Mouse (Mus musculus) liver, adult 2 months (tissue): ENCODE data around the gene Skp1a. TPM values are rescaled to one million over a fixed set of nuclear protein-coding genes. Genes with fewer than 3 reads are reported as not detected.

Source experiments
- DNase-seq: peaks from one replicate; pipeline ENCODE4 v3.0.0-alpha.2; 2011; ENCODE audit warnings: low read depth, low spot score; ENCODE audit errors: extremely low read depth
- H3K27ac ChIP-seq: fragments of 200-500 bp; replicated peaks from 2 replicates; pipeline ENCODE4 v1.5.1; 2012; ENCODE audit warnings: low read depth, mild to moderate bottlenecking, control low read depth, inconsistent platforms, low read length; ENCODE audit not compliant: insufficient read depth
- H3K27me3 ChIP-seq: fragments of 200-500 bp; 2 replicates; pipeline ENCODE4 v1.6.1; 2012; ENCODE audit warnings: mild to moderate bottlenecking, moderate library complexity, low read length, inconsistent platforms; ENCODE audit not compliant: control insufficient read depth, insufficient read depth
- H3K36me3 ChIP-seq: fragments of 200-500 bp; 2 replicates; pipeline ENCODE4 v1.6.1; 2012; ENCODE audit warnings: low read length, inconsistent platforms; ENCODE audit not compliant: control insufficient read depth, insufficient read depth
- H3K4me1 ChIP-seq: fragments of 200-500 bp; 2 replicates; pipeline ENCODE4 v1.6.1; 2011; ENCODE audit warnings: low read length; ENCODE audit not compliant: control insufficient read depth, insufficient read depth
- H3K4me3 ChIP-seq: fragments of 200-500 bp; 2 replicates; pipeline ENCODE4 v1.5.1; 2011; ENCODE audit warnings: low read depth, mild to moderate bottlenecking, control low read depth, low read length, moderate library complexity; ENCODE audit not compliant: insufficient read depth
- H3K79me2 ChIP-seq: fragments of 200-500 bp; 2 replicates; pipeline ENCODE4 v1.6.1; 2012; ENCODE audit warnings: inconsistent platforms, mild to moderate bottlenecking, low read length, moderate library complexity; ENCODE audit not compliant: control insufficient read depth, insufficient read depth
- H3K9ac ChIP-seq: fragments of 200-500 bp; 2 replicates; pipeline ENCODE4 v1.6.1; 2012; ENCODE audit warnings: low read depth, mild to moderate bottlenecking, control low read depth, inconsistent platforms, low read length
- CTCF ChIP-seq: fragments of 200-500 bp; IDR thresholded peaks from 2 replicates; pipeline ENCODE4 v1.5.1; 2011; ENCODE audit warnings: low read depth, low read length, control low read depth
- POLR2A ChIP-seq: fragments of 200-500 bp; IDR thresholded peaks from 2 replicates; pipeline ENCODE4 v1.6.1; 2011; ENCODE audit warnings: low read length, control low read depth; ENCODE audit not compliant: insufficient read depth; ENCODE audit errors: extremely low read depth
- WGBS: fragments of 180-500 bp; shearing (Covaris S2); methylation state at CpG from one replicate; pipeline ENCODE4 v1.1.7; 2018; 5-methylcytosine and 5-hydroxymethylcytosine counted together
- polyA plus RNA-seq: library from polyadenylated mRNA; depleted of rRNA; stranded (reverse); fragments of >200 nt; gene quantifications from 2 replicates; pipeline ENCODE4 v1.2.3, GENCODE M21; 2012
- total RNA-seq: library from RNA; depleted of rRNA; stranded (reverse); fragments of >200 nt; gene quantifications from 2 replicates; pipeline ENCODE4 v1.2.3, GENCODE M21; 2014

Skp1a gene
- total and polyA plus RNA-seq, 2 experiments = 26.0 to 318 TPM

- 75% methylated on average over 11 of the region's 11 CpGs for WGBS
- DNase-seq = no peak
- TF ChIP-seq CTCF (no peak), POLR2A (no peak)
- Histone ChIP-seq H3K79me2 (no peaks in the 10 kb centered on the region), H3K36me3 (no peaks in the 10 kb centered on the region), H3K9ac (no peak overlapping the region), H3K4me1 (0 out of 2 replicates have a peak, but pooled peaks cover 1% of the 10 kb centered on the region), H3K27ac (no peak overlapping the region), H3K4me3 (no peak overlapping the region), H3K27me3 (no peaks in the 10 kb centered on the region)
These were observed 41.6 kb downstream of the Skp1a start for GRCm38 (mm10) chr11:52273183-52273941.

GRCm38 (mm10) chr11:52273942-52274330 lies 42.1 kb downstream of the Skp1a start:
- no peaks in the 10 kb centered on the region for H3K27me3 ChIP-seq
- H3K4me3 ChIP-seq = no peak overlapping the region
- H3K4me1 ChIP-seq = no peaks in the 10 kb centered on the region
- WGBS = 75% methylated on average over 4 of the region's 4 CpGs
- no peak overlapping the region for H3K9ac ChIP-seq
- no peak overlapping the region for H3K27ac ChIP-seq
- DNase-seq = no peak
- TF ChIP-seq POLR2A = no peak
- TF ChIP-seq CTCF = no peak
- no peaks in the 10 kb centered on the region for H3K36me3 ChIP-seq
- H3K79me2 ChIP-seq = no peaks in the 10 kb centered on the region

DNA sequence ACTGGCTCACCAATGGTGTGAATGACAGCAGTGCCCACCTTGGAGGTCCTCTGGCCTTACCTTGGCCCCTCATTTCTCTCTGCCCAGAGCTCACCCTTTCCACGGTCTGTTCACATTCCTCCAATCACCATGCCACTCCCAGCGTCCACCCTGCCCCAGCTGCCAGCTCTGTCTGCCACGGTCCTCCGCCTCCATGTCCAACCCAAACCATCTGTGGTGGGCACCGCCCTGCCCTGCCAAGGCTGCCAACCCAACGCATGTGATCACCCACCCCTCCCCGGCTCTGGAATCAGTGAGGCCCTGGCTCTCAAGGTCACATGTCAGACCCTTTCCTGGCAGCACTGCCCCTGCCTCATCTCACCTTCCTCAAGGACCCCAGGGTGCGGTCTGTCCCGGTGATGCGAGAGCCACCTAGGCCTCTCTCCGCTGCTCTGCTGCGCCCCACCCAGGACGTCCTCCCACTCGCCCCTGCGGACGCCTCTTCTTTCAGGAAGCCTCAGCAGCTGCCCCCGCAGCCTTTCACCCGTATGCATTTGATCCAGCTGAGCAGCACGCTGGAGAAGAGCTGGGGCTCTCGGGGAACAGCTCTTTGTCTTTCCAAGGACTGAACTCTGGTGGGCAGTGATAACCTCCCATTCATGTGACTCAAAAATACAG lies 42.8 kb downstream of the Skp1a start:
- Histone ChIP-seq H3K4me1 (no peaks in the 10 kb centered on the region), H3K4me3 (no peak overlapping the region), H3K9ac (no peak overlapping the region), H3K27ac (no peak overlapping the region), H3K27me3 (no peaks in the 10 kb centered on the region), H3K36me3 (no peaks in the 10 kb centered on the region), H3K79me2 (no peaks in the 10 kb centered on the region)
- no peak for TF ChIP-seq CTCF
- no peak for TF ChIP-seq POLR2A
- WGBS = 93% methylated on average over 20 of the region's 20 CpGs
- DNase-seq = no peak

DNA sequence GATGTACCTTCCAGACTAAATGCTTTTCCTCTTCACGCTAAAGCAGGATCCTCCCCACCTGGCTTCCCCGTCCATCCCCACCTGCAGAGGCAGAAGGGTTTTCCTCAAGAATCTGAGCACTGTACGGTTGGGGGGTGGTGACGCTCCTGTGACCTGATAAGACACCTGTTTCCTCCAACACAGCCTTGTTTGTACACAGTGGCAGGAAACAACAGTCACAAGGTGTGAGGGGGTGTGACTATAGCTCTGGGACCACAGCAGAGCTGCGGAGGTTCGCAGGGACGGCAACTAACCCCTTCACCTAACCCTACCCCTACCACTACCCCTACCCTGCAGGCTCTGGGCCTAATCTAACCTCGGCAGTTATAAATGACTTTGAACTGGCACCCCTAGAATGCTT lies 43.6 kb downstream of the Skp1a start:
- no peaks in the 10 kb centered on the region for H3K4me1 ChIP-seq
- no peaks in the 10 kb centered on the region for H3K36me3 ChIP-seq
- H3K27ac ChIP-seq = no peak overlapping the region
- no peak overlapping the region for H3K4me3 ChIP-seq
- WGBS = 92% methylated on average over 8 of the region's 8 CpGs
- H3K27me3 ChIP-seq = no peaks in the 10 kb centered on the region
- no peak overlapping the region for H3K9ac ChIP-seq
- DNase-seq = no peak
- TF ChIP-seq CTCF (no peak), POLR2A (no peak)
- no peaks in the 10 kb centered on the region for H3K79me2 ChIP-seq

GRCm38 (mm10) chr11:52275774-52276555 lies 44.2 kb downstream of the Skp1a start:
- Histone ChIP-seq H3K27ac (no peak overlapping the region), H3K9ac (no peak overlapping the region), H3K79me2 (no peaks in the 10 kb centered on the region), H3K4me1 (no peaks in the 10 kb centered on the region), H3K36me3 (no peaks in the 10 kb centered on the region), H3K4me3 (no peak overlapping the region), H3K27me3 (no peaks in the 10 kb centered on the region)
- no peak for DNase-seq
- no peak for TF ChIP-seq POLR2A
- TF ChIP-seq CTCF = no peak
- WGBS = 92% methylated on average over 9 of the region's 9 CpGs

- Histone ChIP-seq H3K27me3 (no peaks in the 10 kb centered on the region), H3K4me1 (no peaks in the 10 kb centered on the region), H3K9ac (no peak overlapping the region), H3K79me2 (no peaks in the 10 kb centered on the region), H3K4me3 (no peak overlapping the region), H3K36me3 (no peaks in the 10 kb centered on the region), H3K27ac (no peak overlapping the region)
- 90% methylated on average over 8 of the region's 8 CpGs for WGBS
- DNase-seq = no peak
- TF ChIP-seq CTCF = no peak
- TF ChIP-seq POLR2A = no peak
These were observed 45.2 kb downstream of the Skp1a start for GRCm38 (mm10) chr11:52276961-52277391.
